Mouse (Mus musculus): ENCODE measurements around the gene Aspdh. TPM values are rescaled to one million over a fixed set of nuclear protein-coding genes. Genes with fewer than 3 reads are reported as not detected.

The Aspdh gene
- polyA plus RNA-seq, 1 experiment from 2014 or later, result 0.36 TPM

- Histone ChIP-seq H3K27me3 (peaks cover 13% of the 10 kb centered on the region; the same call in 1 of the 2 replicates), H3K4me2 (replicated peaks) (peak within 1 kb of the TSS; percentile 82), H3K9me3 (no peaks in the 10 kb centered on the region), H3K36me3 (peaks cover 35% of the 10 kb centered on the region), H3K4me1 (peaks cover 23% of the 10 kb centered on the region), H3K27ac (peak within 1 kb of the TSS; percentile 95), H3K4me3 (peak within 1 kb of the TSS; percentile 76), H3K9ac (peak within 1 kb of the TSS; percentile 89)
- ATAC-seq (ENCODE audit: low FRiP score, low read depth), result peak; percentile 96
- under 1% methylated on average over 58 of the region's 58 CpGs for WGBS
These were observed 31.0 kb downstream of the Aspdh start, which contains the start of the genes Emc10 and Fam71e1 for GRCm38 (mm10) chr7:44495992-44496770. Gene Emc10 (minus strand): TSS chr7:44496529. Gene Fam71e1 (plus strand): TSS chr7:44496581.

GRCm38 (mm10) chr7:44496771-44497109 is 31.5 kb downstream of the Aspdh start:
- Histone ChIP-seq H3K4me2 (replicated peaks) (peak overlapping the region; percentile 82), H3K4me1 (peaks cover 23% of the 10 kb centered on the region), H3K27me3 (peaks cover 13% of the 10 kb centered on the region; the same call in 1 of the 2 replicates), H3K9ac (peak overlapping the region; percentile 89), H3K36me3 (peaks cover 30% of the 10 kb centered on the region), H3K27ac (peak overlapping the region; percentile 83), H3K9me3 (no peaks in the 10 kb centered on the region), H3K4me3 (peak overlapping the region; percentile 76)
- no peak for ATAC-seq (ENCODE audit: low FRiP score, low read depth)
- 0% methylated on average over 26 of the region's 26 CpGs for WGBS

DNA sequence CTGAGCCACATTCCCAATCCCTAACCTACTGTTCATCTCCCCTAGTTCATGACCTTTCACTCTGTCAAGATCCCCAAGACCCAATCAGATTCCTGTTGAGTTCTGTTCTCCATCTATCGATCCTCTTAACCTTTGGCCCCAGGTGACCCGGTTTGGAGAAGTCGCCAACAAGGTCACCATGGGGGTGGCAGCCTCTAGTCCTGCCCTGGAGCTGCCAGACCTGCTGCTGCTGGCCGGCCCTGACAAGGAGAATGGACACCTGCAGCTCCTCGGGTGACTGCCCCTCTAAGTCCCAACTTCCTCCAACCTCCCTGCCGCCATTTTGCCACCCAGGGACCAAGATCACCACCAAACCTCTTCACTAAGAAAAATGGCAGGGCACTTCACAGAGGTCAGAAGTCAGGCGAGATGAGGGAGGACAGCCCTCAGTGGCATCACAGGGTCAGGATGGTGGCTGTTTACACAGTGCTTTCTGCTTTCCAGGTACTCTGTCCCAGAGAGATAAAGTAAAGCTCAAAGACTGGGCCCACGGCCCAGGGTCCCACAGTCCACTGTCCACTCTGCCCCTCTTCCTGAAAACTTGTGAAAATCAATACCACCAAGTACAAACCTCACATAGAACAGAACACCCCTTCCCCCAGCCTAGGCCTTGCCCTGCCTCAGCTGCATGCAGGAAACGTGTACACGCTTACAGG is 32.3 kb downstream of the Aspdh start:
- peak overlapping the region; percentile 89; the same call in 1 of the 2 replicates for H3K9ac ChIP-seq

DNA sequence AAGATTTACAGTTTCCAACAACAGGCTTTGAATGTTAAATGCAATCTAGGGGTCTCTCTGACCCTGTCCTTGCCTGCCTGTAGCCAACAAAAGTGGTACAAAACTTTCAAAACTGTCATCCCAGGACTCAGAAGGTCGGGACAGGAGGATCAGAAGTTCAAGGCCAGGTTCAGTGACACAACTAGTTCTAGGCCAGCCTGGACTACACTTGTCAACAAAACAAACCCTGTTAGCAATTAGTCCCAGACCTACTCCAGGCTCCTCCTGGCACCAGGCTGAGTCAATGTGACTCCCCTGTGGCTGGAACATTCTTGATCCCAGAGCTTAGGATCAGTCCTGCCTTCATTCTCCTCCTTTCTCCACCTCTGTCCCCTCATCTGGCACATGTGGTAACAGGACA is 33.7 kb downstream of the Aspdh start:
- H3K4me2 ChIP-seq (replicated peaks), result no peak overlapping the region
- ATAC-seq (ENCODE audit: low FRiP score, low read depth), result no peak
- peaks cover 23% of the 10 kb centered on the region for H3K4me1 ChIP-seq
- H3K36me3 ChIP-seq, result peaks cover 8% of the 10 kb centered on the region; the same call in 1 of the 2 replicates
- H3K27me3 ChIP-seq, result peaks cover 13% of the 10 kb centered on the region; the same call in 1 of the 2 replicates
- no peak overlapping the region for H3K4me3 ChIP-seq
- H3K27ac ChIP-seq, result no peak overlapping the region
- H3K9ac ChIP-seq, result no peak overlapping the region
- WGBS, result 74% methylated on average over 1 of the region's 1 CpGs
- H3K9me3 ChIP-seq, result no peaks in the 10 kb centered on the region

More for the DNA sequence above, 32.3 kb downstream of the Aspdh start:
- H3K4me1 ChIP-seq, result peaks cover 23% of the 10 kb centered on the region
- ATAC-seq (ENCODE audit: low FRiP score, low read depth), result no peak
- H3K4me2 ChIP-seq (replicated peaks), result peak overlapping the region; percentile 82
- H3K9me3 ChIP-seq, result no peaks in the 10 kb centered on the region
- peaks cover 22% of the 10 kb centered on the region for H3K36me3 ChIP-seq
- H3K27me3 ChIP-seq, result peaks cover 13% of the 10 kb centered on the region; the same call in 1 of the 2 replicates
- 83% methylated on average over 10 of the region's 10 CpGs for WGBS
- H3K4me3 ChIP-seq, result peak overlapping the region; percentile 76
- no peak overlapping the region; the same call in 1 of the 2 replicates for H3K27ac ChIP-seq

- Histone ChIP-seq H3K27me3 (peaks cover 13% of the 10 kb centered on the region; the same call in 1 of the 2 replicates), H3K9me3 (no peaks in the 10 kb centered on the region; the same call in 1 of the 2 replicates), H3K9ac (no peak overlapping the region), H3K4me1 (peaks cover 14% of the 10 kb centered on the region), H3K27ac (no peak overlapping the region), H3K4me2 (replicated peaks) (no peak overlapping the region), H3K36me3 (0 out of 2 replicates have a peak, but pooled peaks cover 3% of the 10 kb centered on the region), H3K4me3 (no peak overlapping the region)
- no peak for ATAC-seq (ENCODE audit: low FRiP score, low read depth)
- WGBS, result 62% methylated on average over 20 of the region's 20 CpGs
These were observed 34.9 kb downstream of the Aspdh start for GRCm38 (mm10) chr7:44500046-44500445.

- Histone ChIP-seq H3K27ac (no peak overlapping the region), H3K4me1 (peaks cover 6% of the 10 kb centered on the region), H3K9me3 (no peaks in the 10 kb centered on the region; the same call in 1 of the 2 replicates), H3K4me2 (replicated peaks) (no peak overlapping the region), H3K9ac (no peak overlapping the region), H3K4me3 (no peak overlapping the region), H3K36me3 (0 out of 2 replicates have a peak, but pooled peaks cover 3% of the 10 kb centered on the region), H3K27me3 (peaks cover 13% of the 10 kb centered on the region; the same call in 1 of the 2 replicates)
- WGBS, result 36% methylated on average over 5 of the region's 5 CpGs
- 0 out of 2 replicates have a peak, but pooled peaks have one; percentile 25 for ATAC-seq (ENCODE audit: low FRiP score, low read depth)
These were observed 36.4 kb downstream of the Aspdh start for GRCm38 (mm10) chr7:44501563-44502115.

- H3K9ac ChIP-seq, result no peak overlapping the region
- no peaks in the 10 kb centered on the region for H3K36me3 ChIP-seq
- no peak overlapping the region for H3K27ac ChIP-seq
- H3K4me1 ChIP-seq, result no peaks in the 10 kb centered on the region
- H3K4me2 ChIP-seq (replicated peaks), result no peak overlapping the region
- peaks cover 1% of the 10 kb centered on the region; the same call in 1 of the 2 replicates for H3K9me3 ChIP-seq
- no peak for ATAC-seq (ENCODE audit: low FRiP score, low read depth)
- H3K4me3 ChIP-seq, result no peak overlapping the region
- peaks cover 23% of the 10 kb centered on the region for H3K27me3 ChIP-seq
These were observed 42.3 kb downstream of the Aspdh start for GRCm38 (mm10) chr7:44507491-44507890.

Small RNAs within 50 kb of the gene (microRNA-seq; reads per million reads assigned to microRNA genes)
- gene Mir7052, result not detected

Other genes starting within 250 kb of the Aspdh start
- gene Klk1b5, start 249.4 kb upstream of the Aspdh start, polyA plus RNA-seq (2015; fragmentation: Nextera tagmentation; extraction: Ambion mirVana), result not detected in 2 replicates
- gene Klk1, start 240.0 kb upstream of the Aspdh start, polyA plus RNA-seq (2015; fragmentation: Nextera tagmentation; extraction: Ambion mirVana), result not detected in 2 replicates
- gene Gm36864, start 229.2 kb upstream of the Aspdh start, polyA plus RNA-seq (2015; fragmentation: Nextera tagmentation; extraction: Ambion mirVana), result 0.17 TPM in 1 of 2 replicates, not detected in the other
- gene 1700028J19Rik, start 218.7 kb upstream of the Aspdh start, polyA plus RNA-seq (2015; fragmentation: Nextera tagmentation; extraction: Ambion mirVana), result 0.78 and 0.94 TPM in 2 replicates
- gene 2410002F23Rik, start 218.7 kb upstream of the Aspdh start, polyA plus RNA-seq (2015; fragmentation: Nextera tagmentation; extraction: Ambion mirVana), result 222 and 224 TPM in 2 replicates
- 0.14 TPM in 1 of 2 replicates, not detected in the other for gene Acp4, start 208.0 kb upstream of the Aspdh start, polyA plus RNA-seq (2015; fragmentation: Nextera tagmentation; extraction: Ambion mirVana)
- gene Gm15517, start 203.9 kb upstream of the Aspdh start, polyA plus RNA-seq (2015; fragmentation: Nextera tagmentation; extraction: Ambion mirVana), result 1.2 TPM in 1 of 2 replicates, not detected in the other
- 5.6 and 6.3 TPM in 2 replicates for gene Clec11a, start 158.5 kb upstream of the Aspdh start, polyA plus RNA-seq (2015; fragmentation: Nextera tagmentation; extraction: Ambion mirVana)
- gene Shank1, start 155.1 kb upstream of the Aspdh start, polyA plus RNA-seq (2015; fragmentation: Nextera tagmentation; extraction: Ambion mirVana), result 3.1 and 3.3 TPM in 2 replicates
- gene Syt3, start 81.3 kb upstream of the Aspdh start, polyA plus RNA-seq (2015; fragmentation: Nextera tagmentation; extraction: Ambion mirVana), result 3.5 and 4.0 TPM in 2 replicates
- 1.1 TPM in 2 replicates for gene 1700008O03Rik, start 79.6 kb upstream of the Aspdh start, polyA plus RNA-seq (2015; fragmentation: Nextera tagmentation; extraction: Ambion mirVana)
- gene Lrrc4b, start 36.4 kb upstream of the Aspdh start, polyA plus RNA-seq (2015; fragmentation: Nextera tagmentation; extraction: Ambion mirVana), result 1.00 and 1.2 TPM in 2 replicates
- 87.7 and 91.3 TPM in 2 replicates for gene Josd2, start 2.6 kb downstream of the Aspdh start, polyA plus RNA-seq (2015; fragmentation: Nextera tagmentation; extraction: Ambion mirVana)
- 104 and 106 TPM in 2 replicates for gene Emc10, start 31.1 kb downstream of the Aspdh start, polyA plus RNA-seq (2015; fragmentation: Nextera tagmentation; extraction: Ambion mirVana)
- gene Fam71e1, start 31.2 kb downstream of the Aspdh start, polyA plus RNA-seq (2015; fragmentation: Nextera tagmentation; extraction: Ambion mirVana), result 22.4 and 22.9 TPM in 2 replicates
- 0.08 and 0.10 TPM in 2 replicates for gene Mybpc2, start 59.3 kb downstream of the Aspdh start, polyA plus RNA-seq (2015; fragmentation: Nextera tagmentation; extraction: Ambion mirVana)
- gene Spib, start 66.7 kb downstream of the Aspdh start, polyA plus RNA-seq (2015; fragmentation: Nextera tagmentation; extraction: Ambion mirVana), result 0.19 and 0.25 TPM in 2 replicates
- gene Pold1, start 83.5 kb downstream of the Aspdh start, polyA plus RNA-seq (2015; fragmentation: Nextera tagmentation; extraction: Ambion mirVana), result 101 and 105 TPM in 2 replicates
- 70.5 and 72.4 TPM in 2 replicates for gene Nr1h2, start 88.6 kb downstream of the Aspdh start, polyA plus RNA-seq (2015; fragmentation: Nextera tagmentation; extraction: Ambion mirVana)
- 1.0 and 1.3 TPM in 2 replicates for gene Napsa, start 107.0 kb downstream of the Aspdh start, polyA plus RNA-seq (2015; fragmentation: Nextera tagmentation; extraction: Ambion mirVana)
- gene Kcnc3, start 125.3 kb downstream of the Aspdh start, polyA plus RNA-seq (2015; fragmentation: Nextera tagmentation; extraction: Ambion mirVana), result 0.43 and 0.51 TPM in 2 replicates
- 1.8 and 4.0 TPM in 2 replicates for gene Myh14, start 205.5 kb downstream of the Aspdh start, polyA plus RNA-seq (2015; fragmentation: Nextera tagmentation; extraction: Ambion mirVana)
- not detected in 2 replicates for gene Izumo2, start 243.4 kb downstream of the Aspdh start, polyA plus RNA-seq (2015; fragmentation: Nextera tagmentation; extraction: Ambion mirVana)

Measured in limb, embryonic 13.5 days (tissue).